Mouse (Mus musculus) B cell, adult 2 months (primary cell): ENCODE results near the gene Plp2.
"Not testable (repeated sequence)": the region's sequence is repeated elsewhere in the genome, so short reads cannot be mapped to it uniquely, and the experiment has no call there.

ENCODE experiments used
- DNase-seq, 2 experiments: peaks; one replicate each; pipeline ENCODE4 v3.0.0; 2022

Gene Plp2

GRCm38 (mm10) chrX:7670921-7671623 lies at the start of gene Plp2:
Plp2 (minus strand) TSS chrX:7671390.
- peak; percentile 47 to 51 for DNase-seq

DNA sequence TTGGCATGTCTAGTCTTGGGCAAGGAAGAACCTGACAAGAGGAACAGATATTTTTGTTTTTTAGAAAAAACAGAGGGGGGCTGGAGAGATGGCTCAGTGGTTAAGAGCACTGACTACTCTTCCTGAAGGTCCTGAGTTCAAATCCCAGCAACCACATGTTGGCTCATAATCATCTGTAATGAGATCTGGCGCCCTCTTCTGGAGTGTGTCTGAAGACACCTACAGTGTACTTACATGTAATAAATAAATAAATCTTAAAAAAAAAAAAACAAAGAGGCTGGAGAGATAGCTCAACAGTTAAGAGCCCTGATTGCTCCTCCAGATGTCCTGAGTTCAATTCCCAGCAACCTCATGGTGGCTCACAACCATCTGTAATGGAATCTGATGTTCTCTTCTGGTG lies 44.9 kb upstream of the Plp2 start:
- peak; percentile 20 to 34 for DNase-seq

- DNase-seq, result peak; percentile 84 to 88
Observed at GRCm38 (mm10) chrX:7714135-7714899, 43.1 kb upstream of the Plp2 start, which contains the start of gene Wdr45. Wdr45 (plus strand) TSS chrX:7714333.

GRCm38 (mm10) chrX:7713764-7714134 lies 42.6 kb upstream of the Plp2 start:
- not testable (repeated sequence) for DNase-seq

DNA sequence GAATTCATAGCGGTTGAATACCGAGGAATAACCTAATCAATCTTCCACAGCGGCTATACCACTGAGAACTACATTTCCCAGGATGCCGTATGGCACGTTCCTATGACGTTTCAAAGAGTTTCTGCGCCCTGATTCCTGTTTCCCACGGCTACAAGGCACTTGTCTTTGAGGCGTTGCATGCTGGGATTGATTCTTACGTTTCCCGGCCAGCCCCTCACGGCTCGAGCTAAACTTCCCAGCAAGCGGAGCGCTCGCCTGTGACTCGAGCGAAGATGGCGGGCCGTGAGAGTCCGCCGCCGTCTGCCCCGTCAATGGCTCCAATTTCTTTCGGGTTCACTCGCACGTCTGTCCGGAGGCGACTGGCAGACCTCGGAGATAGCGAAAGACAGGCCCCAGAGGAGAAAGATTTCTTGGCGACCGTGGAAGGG lies 25.8 kb upstream of the Plp2 start, which contains the start of gene Gpkow:
Gene Gpkow (plus strand): TSS at position 178 of the 428 bp plus-strand sequence.
- DNase-seq, result peak; percentile 76 to 78

DNA sequence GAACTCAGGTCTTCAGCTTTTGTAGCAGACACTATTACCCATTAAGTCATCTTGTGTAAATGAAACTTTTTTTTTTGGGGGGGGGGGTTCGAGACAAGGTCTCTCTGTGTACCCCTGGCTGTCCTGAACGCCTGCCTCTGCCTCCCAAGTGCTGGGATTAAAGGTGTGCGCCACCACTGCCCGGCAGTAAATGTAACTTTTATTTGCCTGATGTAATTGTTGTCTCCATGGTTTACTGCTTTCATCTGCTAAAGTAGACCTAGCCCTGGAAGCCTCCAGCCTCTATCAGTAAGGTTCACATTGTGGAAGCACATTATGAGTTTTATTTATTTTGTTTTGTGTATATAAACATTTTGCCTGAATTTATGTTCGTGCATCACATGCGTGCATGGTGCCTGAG lies 25.3 kb upstream of the Plp2 start:
- no peak for DNase-seq

- peak; percentile 67 to 76 for DNase-seq
Observed at GRCm38 (mm10) chrX:7692862-7693261, 21.7 kb upstream of the Plp2 start.

GRCm38 (mm10) chrX:7690486-7690885 lies 19.3 kb upstream of the Plp2 start:
- no peak for DNase-seq

- DNase-seq, result no peak
Observed at GRCm38 (mm10) chrX:7688321-7688720, 17.1 kb upstream of the Plp2 start.

- DNase-seq, result no peak
Observed at GRCm38 (mm10) chrX:7680864-7681263, 9.7 kb upstream of the Plp2 start, which contains the start of gene Magix. Magix (minus strand) TSS chrX:7681251.

- DNase-seq, result no peak
Observed at GRCm38 (mm10) chrX:7680057-7680412, 8.8 kb upstream of the Plp2 start.

GRCm38 (mm10) chrX:7679405-7680056 lies 8.3 kb upstream of the Plp2 start:
- peak; percentile 91 to 93 for DNase-seq

- no peak for DNase-seq
Observed at GRCm38 (mm10) chrX:7678986-7679385, 7.8 kb upstream of the Plp2 start.

DNA sequence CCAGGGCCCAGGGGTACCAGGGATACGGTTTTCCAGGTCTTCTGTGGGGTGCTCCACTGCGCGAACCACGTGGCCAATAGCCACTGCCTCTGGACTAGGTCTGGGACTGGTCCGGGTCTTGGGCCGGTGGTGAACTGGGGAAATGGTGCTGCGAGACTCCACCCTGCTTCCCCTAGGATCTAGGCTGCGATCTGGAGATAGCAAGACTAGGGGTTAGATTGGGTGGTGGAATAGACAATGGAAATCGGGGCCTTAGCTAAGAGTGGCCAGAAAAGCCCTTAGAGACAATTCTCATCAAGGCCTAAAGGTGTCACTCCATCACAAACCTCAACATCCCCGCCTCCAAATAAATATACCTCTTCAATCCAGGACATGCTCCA lies 3.8 kb upstream of the Plp2 start:
- no peak for DNase-seq

GRCm38 (mm10) chrX:7674284-7675000 lies 3.3 kb upstream of the Plp2 start:
- DNase-seq, result peak; percentile 19 to 21

DNA sequence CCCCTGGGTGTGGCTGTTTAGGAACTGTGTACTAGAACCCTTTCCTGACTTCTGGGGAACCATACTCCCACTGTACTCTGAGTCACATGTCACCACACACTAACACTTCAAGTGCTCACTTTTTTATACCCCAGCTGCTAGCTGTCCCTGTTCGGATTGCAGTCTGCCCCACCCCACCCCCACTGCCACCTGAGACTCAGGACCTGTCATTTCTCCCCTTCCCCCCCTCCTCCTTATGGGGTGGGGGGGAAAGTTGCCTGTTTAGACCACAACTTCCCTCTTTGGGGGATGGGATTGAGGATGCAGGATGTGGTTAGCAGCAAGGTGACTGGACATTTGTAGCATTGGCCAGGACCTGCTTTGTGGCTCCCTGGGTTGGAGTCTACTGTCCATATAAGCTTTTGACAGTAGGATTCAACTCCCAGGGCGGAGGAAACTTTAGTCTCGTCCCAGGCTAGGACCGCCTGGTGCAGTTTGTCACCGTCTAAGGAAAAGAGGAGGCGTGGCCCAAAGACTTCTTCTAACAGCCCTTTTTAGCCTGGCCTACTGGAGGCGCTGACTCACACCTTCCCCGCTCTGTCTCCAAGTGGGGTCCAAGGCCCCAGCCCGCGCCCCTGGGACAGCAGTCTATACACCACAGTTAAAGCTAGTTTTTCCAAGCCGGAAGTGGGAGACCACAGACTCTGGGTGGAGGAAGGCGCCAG lies 2.5 kb upstream of the Plp2 start:
- peak; percentile 62 to 70 for DNase-seq

GRCm38 (mm10) chrX:7672739-7673138 lies 1.5 kb upstream of the Plp2 start:
- no peak for DNase-seq

DNA sequence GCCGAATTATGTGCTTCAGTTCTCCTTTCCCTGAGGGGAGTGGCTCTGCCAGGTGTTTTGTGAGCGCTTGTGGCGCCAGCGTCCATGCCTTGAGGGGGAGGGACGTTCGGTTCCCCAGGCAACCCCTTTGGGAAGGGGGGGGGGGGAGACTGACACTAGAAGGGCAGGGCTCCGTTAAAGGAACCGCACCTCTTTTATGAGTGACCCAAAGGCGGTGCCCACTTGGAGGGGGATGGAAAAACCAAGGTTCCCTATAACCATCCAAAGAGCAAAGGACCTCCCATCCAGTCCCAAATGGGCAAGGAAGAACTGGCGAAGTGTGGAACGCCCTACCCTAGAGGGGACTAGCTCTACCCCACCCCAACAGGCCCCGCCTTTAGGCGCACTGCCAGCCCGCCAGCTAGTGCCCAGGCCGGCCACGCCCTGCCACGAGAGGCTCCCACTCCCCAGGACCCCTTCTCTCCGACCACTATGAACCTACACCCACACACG lies 754 bp downstream of the Plp2 start:
- DNase-seq, result peak; percentile 65

DNA sequence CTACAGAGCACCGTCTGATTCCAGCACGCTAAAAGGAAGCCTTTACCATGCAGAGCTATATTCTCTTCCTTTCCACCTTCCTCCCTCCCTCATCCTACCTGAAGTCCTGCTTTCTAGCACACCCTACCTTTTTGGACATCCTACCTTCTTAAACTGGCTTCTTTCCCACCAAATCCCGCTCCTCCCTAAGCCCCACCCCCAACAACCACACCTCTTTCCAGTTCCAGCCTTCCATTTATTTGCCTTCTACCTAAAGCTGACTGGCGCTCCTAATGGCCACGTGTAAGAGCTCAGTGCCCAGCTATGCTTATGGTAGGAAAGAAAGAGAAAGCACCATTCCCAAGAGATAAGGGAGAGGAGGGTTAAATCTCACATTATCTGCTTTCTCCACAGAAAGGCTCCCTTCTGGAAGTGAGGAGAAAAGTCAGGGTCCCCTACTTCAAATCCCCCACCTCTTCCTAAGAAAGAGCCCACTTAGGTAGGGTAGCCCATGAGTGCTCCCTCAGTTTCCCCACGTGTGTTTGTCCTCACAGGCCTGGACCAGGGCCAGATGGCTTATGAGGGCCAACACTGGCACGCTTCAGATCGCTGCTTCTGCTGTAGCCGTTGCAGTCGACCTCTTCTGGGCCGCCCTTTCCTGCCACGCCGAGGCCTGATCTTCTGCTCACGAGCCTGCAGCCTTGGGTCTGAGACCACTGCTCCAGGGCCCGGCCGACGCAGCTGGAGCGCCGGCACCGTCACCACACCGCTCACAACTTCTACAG lies 5.3 kb downstream of the Plp2 start:
- DNase-seq, result no peak

GRCm38 (mm10) chrX:7664791-7665190 lies 6.4 kb downstream of the Plp2 start:
- no peak for DNase-seq

DNA sequence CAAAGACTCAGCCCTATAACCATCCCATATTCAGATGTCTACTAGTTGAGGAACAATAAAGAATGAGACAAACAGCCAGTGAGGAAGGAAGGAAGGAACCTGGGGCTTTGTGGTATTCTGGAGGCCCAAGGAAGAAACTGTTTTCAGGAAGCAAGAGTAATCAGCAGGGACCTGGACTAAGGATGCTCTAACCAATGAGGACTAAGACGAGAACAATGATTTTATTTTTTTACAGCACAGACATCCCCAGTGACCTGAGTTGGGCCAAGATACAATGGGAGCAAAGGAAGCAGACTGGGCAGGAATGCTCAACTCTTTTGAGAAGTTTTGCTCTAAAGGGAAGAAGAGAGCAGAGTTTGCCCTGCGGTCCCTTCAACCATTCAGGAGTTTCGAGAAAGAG lies 8.3 kb downstream of the Plp2 start:
- no peak for DNase-seq
